Mouse (Mus musculus): ENCODE results near the gene Ralgps1.

GRCm38 (mm10) chr2:33252751-33253150 is 118.5 kb downstream of the Ralgps1 start:
- TF ChIP-seq GATA1 (IDR thresholded peaks at IDR 0.05; ENCODE audit: low read length) (no peak), TAL1 (IDR thresholded peaks at IDR 0.05; ENCODE audit: low read length) (no peak)
